Mouse (Mus musculus) C2C12 (cell line): ENCODE data around the gene Cpm.

Experiments used
- CEBPB ChIP-seq: IDR thresholded peaks from one replicate; pipeline ENCODE4 v1.6.1; 2011; ENCODE audit warnings: low read depth, mild to moderate bottlenecking, control low read depth, moderate library complexity
- CTCF ChIP-seq: IDR thresholded peaks from one replicate; pipeline ENCODE4 v1.5.1; 2011; ENCODE audit not compliant: control insufficient read depth, insufficient read depth, insufficient read length
- FOSL1 ChIP-seq: IDR thresholded peaks from one replicate; pipeline ENCODE4 v1.8.0; 2011; ENCODE audit warnings: mild to moderate bottlenecking, low read length; ENCODE audit not compliant: poor library complexity, insufficient read depth, severe bottlenecking
- MYOD1 ChIP-seq: IDR thresholded peaks from one replicate; pipeline ENCODE4 v1.6.1; 2011; ENCODE audit warnings: low read depth; ENCODE audit not compliant: control insufficient read depth, insufficient read length
- MYOG ChIP-seq: IDR thresholded peaks from one replicate; pipeline ENCODE4 v1.6.1; 2011; ENCODE audit not compliant: control insufficient read depth, insufficient read length; ENCODE audit errors: extremely low read depth
- USF1 ChIP-seq: IDR thresholded peaks from one replicate; pipeline ENCODE4 v1.6.1; 2011; ENCODE audit warnings: low read depth, mild to moderate bottlenecking, control low read depth, moderate library complexity

DNA sequence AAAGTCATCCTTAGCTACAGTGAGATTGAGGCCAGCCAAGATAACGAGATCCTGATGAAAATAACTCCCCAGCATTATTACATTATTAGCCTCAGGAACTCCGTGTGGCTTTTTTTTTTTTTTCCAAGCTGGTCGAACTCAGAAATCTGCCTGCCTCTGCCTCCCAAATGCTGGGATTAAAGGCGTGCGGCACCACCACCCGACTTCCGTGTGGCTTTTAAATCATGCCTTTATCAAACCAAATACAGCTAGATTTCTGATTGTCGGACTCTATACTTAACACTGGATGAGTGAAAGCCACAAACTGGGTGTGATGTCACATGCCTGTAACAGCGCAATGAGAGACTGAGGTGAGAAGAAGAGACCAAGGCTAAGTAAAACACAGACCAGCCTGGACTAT, 83.6 kb downstream of the Cpm start:
- TF ChIP-seq CTCF, result no peak
- TF ChIP-seq MYOG, result no peak
- TF ChIP-seq FOSL1, result no peak
- TF ChIP-seq USF1, result no peak
- no peak for TF ChIP-seq MYOD1
- TF ChIP-seq CEBPB, result no peak
